Mouse (Mus musculus): ENCODE measurements at regions not wholly inside any gene's neighbourhood (a gene's known extent, or its start where the extent isn't known, plus 50 kb on each side); places are given as distances from the start of the nearest gene placed in this dataset.
A peak's percentile ranks its signal among the peaks of the same experiment; 100 is the strongest.

DNA sequence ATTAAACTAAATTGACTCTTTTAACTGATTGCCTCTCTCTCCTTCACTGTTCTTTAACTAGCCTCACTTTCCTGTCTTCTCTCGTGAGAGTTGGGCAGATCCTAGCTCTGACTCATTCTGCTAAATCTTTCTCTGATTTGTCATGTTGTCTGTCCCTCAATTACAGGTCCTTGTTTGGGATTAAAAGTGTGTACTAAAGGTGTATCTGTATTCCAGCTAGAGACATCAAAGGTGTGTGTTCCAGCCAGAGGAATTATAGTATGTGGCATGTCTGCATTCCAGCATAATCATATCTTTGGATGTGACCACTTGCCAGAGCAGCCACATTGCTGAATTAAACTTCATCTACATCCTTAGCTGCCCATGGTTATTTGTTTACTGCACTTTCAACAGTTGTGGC lies 167.5 kb upstream of the Fam83b start:
- intact Hi-C loops (cut with DNase I) = no loop called here
- no peak for DNase-seq (ENCODE audit: extremely low spot score in 1 of 2, low spot score in 2 of 2)

DNA sequence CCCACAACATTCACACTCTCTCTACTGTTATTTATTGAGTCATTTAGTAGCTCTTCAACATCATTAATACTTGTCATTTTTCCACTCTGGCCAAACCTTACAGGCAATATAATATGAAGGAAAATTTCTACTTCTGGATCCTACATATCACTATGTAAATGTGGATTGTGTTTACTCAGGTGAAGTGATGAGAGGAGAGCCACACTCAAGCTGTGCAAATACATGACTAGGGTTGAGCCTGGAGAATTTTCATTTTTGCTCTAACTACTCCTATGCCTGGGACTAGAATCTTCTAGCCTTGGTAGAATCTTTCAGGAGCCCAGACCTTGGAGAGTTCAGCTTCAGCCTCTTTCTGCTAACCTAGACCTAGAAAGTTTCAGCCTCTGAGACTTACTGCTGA lies 166.9 kb upstream of the Fam83b start:
- intact Hi-C loops (cut with DNase I) = no loop called here

DNA sequence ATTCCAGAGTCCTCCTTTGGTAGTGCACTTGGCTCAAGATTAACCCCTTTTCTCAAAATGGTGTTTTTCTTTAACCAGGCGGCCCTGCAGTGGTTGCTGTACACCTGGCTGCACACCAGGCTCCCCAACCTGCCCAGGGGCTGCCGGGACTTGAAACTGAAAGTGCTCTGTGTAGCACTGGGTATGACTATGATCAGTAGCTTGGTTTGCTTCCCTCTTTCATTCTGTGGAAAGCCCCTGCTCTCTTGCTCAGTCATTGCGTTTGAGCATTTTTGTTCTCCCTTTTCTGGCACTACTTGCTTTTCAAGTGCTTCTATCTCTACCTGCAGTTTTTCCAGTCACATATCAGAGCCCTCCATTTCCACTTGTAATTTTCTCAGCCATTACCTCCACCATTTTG lies 156.0 kb upstream of the Fam83b start:
- intact Hi-C loops (cut with DNase I) = no loop called here
- no peak for DNase-seq (ENCODE audit: extremely low spot score in 1 of 2, low spot score in 2 of 2)

More for the DNA sequence above, 166.9 kb upstream of the Fam83b start:
- DNase-seq (ENCODE audit: extremely low spot score in 1 of 2, low spot score in 2 of 2) = no peak

DNA sequence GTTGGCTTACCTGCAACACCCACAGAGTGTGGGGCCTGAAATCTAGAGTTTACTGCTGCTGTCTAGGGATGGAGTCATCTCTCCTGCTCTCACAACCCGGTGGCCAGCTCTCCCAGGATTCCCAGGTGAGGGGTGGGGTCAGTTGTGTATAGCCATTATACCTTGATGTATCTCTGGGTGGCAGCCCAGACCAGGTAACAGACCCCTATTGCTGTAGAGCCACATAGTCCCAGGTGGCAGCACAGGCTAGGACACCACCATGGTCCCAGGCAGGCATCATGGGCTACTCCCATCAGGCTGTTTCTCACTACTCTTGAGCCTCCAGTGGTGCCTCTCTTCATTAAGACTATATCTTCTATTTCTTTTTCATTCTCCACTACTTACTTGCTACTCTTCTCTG lies 148.9 kb upstream of the Fam83b start:
- intact Hi-C loops (cut with DNase I) = no loop called here
- no peak for DNase-seq (ENCODE audit: extremely low spot score in 1 of 2, low spot score in 2 of 2)

DNA sequence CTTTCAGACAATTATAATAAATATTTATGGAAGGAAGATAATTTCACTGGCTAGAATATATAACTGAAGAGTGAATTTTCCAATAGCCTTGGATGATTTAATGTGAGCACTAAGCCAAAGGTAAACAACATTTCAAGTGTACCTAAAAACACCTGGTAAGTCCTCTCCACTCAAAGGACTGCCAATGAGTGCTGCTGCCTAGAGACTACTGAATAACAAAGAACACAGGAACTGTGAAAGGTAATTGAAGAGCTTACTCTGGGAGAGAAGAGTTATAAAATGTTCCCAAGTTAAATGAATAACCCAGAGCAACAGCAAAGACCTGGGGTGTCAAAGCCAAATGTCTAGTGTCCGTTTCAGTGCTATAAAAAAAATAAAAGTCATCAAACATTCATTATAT lies 139.5 kb upstream of the Fam83b start:
- intact Hi-C loops (cut with DNase I) = no loop called here
- no peak for DNase-seq (ENCODE audit: extremely low spot score in 1 of 2, low spot score in 2 of 2)

DNA sequence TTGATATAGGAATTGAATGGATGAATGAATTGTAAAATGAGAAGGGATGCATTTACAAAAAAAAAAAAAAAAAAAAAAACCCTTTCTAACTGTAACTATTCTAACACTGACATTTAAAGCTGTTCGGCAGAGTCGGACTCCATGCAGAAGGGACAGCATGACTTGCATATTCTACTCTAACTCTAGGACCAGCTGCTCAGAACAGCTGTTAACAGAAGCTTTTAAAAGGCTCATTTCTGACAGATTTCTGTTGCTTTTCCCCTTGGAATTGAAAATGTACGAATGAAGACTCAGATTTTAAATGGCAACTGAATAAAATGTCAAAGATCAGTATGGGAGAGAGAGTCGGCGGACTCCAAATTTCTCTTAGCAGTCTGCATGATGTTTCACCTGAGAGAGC lies 138.9 kb upstream of the Fam83b start:
- peak in 1 of 2 experiments; percentile 5 for DNase-seq (ENCODE audit: extremely low spot score in 1 of 2, low spot score in 2 of 2)
- intact Hi-C loops (cut with DNase I) = no loop called here

DNA sequence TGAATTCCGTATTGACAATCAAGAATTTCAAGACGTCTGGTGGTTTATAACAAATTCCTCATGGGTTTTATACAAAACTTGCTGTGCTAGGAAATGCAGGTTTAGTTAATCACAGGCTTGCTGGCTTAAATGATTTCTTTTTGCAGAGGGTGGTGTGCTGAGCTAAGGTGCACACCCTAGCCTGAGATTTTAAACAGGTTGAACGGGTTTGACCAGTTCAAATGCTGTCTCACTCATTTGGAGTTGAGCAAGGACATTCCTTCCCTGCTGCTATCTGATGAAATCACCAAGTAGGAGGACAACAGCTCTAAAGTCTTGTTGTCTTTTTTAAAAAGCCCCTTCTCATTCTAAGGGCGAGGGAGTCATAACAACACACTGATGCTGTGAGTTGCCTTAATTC lies 128.6 kb upstream of the Fam83b start:
- DNase-seq (ENCODE audit: extremely low spot score in 1 of 2, low spot score in 2 of 2) = no peak
- intact Hi-C loops (cut with DNase I) = no loop called here

DNA sequence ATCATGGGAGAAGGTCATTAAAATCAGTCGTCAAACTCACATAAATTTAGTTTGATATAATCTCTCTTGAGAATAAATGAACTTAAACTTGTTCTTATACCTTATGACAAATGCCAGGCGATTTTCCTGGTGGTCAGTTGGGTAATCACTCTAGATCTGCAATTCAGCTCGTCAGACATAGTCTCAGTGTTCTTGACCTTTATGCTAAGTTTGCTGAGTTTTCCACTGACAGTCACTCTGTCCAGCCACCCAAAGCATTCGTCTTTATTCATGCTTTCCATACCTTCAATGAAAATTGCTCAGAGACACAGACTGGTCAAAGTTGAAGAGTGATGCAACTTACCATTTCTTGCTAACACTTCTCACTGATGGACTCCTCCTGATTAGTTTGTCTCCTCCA lies 126.1 kb upstream of the Fam83b start:
- no peak for DNase-seq (ENCODE audit: extremely low spot score in 1 of 2, low spot score in 2 of 2)
- intact Hi-C loops (cut with DNase I) = no loop called here

DNA sequence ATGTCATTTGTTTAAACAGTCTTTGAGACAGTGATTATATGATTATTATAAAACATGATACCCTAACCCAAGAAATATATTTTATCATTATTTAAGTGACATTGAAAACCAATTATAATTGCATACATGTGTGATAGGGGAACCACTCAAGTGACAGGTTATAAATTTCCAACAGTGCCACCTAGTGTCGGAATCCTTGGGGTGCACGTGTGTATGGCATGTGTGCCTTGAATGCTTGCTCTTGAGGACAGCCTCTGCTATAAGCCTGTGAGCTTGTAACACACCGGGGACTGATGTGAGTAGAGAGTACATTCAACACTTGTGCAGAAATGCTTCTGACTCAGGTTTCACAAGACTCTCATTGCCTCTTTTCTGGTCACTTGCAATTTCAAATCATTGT lies 93.9 kb upstream of the Fam83b start:
- intact Hi-C loops (cut with DNase I) = loop anchor here (10.0 kb wide), 1 partner anchor 276 kb away; no protein-coding TSS in a partner anchor
- DNase-seq (ENCODE audit: extremely low spot score in 1 of 2, low spot score in 2 of 2) = peak; percentile 5 to 38

DNA sequence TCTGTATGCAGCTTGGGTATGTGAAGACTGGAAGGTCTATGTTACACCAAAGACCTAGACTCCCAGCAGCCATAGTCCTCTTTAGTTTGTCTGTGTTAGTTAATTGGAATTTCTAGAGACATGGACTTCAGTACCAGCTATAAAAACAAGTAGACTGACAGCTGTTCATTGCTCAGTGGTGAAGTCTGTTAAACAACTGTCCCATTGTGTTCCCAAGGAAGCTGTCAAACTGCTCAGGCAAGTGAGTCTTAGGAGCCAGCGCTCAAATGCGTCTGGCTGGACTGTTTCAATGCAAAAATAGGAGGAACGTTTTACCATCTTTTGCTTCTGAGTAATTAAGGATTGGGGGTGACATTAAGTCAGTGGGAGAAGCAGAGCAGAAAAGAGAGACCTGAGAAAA lies 92.9 kb upstream of the Fam83b start:
- DNase-seq (ENCODE audit: extremely low spot score in 1 of 2, low spot score in 2 of 2) = no peak
- intact Hi-C loops (cut with DNase I) = loop anchor here (10.0 kb wide), 1 partner anchor 275 kb away; no protein-coding TSS in a partner anchor

DNA sequence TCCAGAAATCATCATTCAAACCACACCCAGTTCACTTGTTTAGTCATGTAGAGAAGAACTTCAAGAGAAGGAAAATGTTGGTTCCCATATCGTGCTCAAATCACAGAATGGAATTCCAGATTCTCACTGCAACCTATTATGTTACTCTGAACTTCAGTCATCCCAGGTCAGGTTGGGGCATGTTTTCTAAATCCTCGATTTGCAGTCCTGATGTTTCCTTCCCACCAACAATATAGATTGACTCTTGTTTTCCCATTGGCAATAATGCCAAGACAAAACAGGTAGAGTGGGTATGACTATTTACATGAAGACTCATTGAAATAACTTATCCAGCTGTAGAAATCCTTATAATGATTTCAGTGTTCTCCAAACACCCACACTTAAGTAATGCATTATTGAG lies 86.4 kb upstream of the Fam83b start:
- no peak for DNase-seq (ENCODE audit: extremely low spot score in 1 of 2, low spot score in 2 of 2)
- intact Hi-C loops (cut with DNase I) = no loop called here

DNA sequence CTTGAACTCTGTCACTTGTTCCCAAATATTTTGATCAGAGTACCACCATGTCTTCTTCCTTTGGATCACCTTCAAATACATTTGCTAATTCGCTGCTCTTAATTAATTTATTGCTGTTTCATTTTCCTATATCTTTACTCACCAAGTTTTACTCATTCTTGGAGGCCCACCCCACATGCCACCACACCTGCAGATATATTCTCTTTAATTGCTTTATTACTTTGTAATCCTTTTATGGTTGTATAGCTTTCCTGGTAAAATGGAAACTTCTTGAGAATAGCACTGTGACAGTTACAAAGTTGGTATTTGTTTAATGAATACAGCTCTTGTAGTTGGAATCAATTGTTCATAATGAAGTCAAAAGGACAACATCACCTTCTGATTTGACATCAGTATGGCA lies 82.6 kb upstream of the Fam83b start:
- intact Hi-C loops (cut with DNase I) = no loop called here
- no peak for DNase-seq (ENCODE audit: extremely low spot score in 1 of 2, low spot score in 2 of 2)

DNA sequence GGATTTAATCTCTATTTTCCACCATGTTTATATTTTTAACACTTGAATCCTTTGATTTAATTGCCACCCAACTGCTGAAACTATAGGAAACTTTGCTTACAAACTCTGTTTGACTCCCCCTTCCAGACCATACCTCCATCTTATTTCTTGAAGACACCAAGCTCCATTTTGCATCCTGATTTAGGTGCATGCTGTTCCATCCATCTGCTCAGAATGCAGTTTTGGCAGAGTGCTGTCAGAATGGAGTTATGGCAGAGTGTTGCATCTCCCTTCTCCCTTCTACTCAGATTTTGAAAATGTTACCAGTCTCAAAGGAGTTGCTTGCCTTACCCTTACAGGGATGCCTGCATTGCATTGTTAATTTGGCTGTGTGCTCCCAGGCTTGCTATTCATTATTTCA lies 79.5 kb upstream of the Fam83b start:
- no peak for DNase-seq (ENCODE audit: extremely low spot score in 1 of 2, low spot score in 2 of 2)
- intact Hi-C loops (cut with DNase I) = no loop called here
